Mouse (Mus musculus) C2C12 (cell line): ENCODE results near the gene Kcnd3.

Experiments
- CTCF ChIP-seq: IDR thresholded peaks from one replicate; pipeline ENCODE4 v1.5.1; 2011; ENCODE audit not compliant: control insufficient read depth, insufficient read depth, insufficient read length
- FOSL1 ChIP-seq: IDR thresholded peaks from one replicate; pipeline ENCODE4 v1.8.0; 2011; ENCODE audit warnings: mild to moderate bottlenecking, low read length; ENCODE audit not compliant: poor library complexity, insufficient read depth, severe bottlenecking
- MAX ChIP-seq: IDR thresholded peaks from one replicate; pipeline ENCODE4 v1.6.1; 2011; ENCODE audit warnings: mild to moderate bottlenecking, control low read depth
- MYOD1 ChIP-seq: IDR thresholded peaks from one replicate; pipeline ENCODE4 v1.6.1; 2011; ENCODE audit warnings: low read depth; ENCODE audit not compliant: control insufficient read depth, insufficient read length
- MYOG ChIP-seq: IDR thresholded peaks from one replicate; pipeline ENCODE4 v1.6.1; 2011; ENCODE audit not compliant: control insufficient read depth, insufficient read length; ENCODE audit errors: extremely low read depth
- USF1 ChIP-seq: IDR thresholded peaks from one replicate; pipeline ENCODE4 v1.6.1; 2011; ENCODE audit warnings: low read depth, mild to moderate bottlenecking, control low read depth, moderate library complexity

GRCm38 (mm10) chr3:105698311-105698710 is 246.2 kb downstream of the Kcnd3 start:
- no peak for TF ChIP-seq CTCF
- TF ChIP-seq MYOG = no peak
- no peak for TF ChIP-seq MAX
- TF ChIP-seq MYOD1 = no peak
- no peak for TF ChIP-seq USF1
- no peak for TF ChIP-seq FOSL1
